Mouse (Mus musculus) myocyte (in vitro differentiated cells): ENCODE data around the gene Zfp146.

Experiments used
- CEBPB ChIP-seq: IDR thresholded peaks from 2 replicates; pipeline ENCODE4 v1.6.1; 2011; ENCODE audit warnings: mild to moderate bottlenecking, moderate library complexity; ENCODE audit not compliant: poor library complexity, insufficient read depth, severe bottlenecking
- MAX ChIP-seq: IDR thresholded peaks from one replicate; pipeline ENCODE4 v1.6.1; 2011; ENCODE audit warnings: low read depth, mild to moderate bottlenecking, control low read depth
- MYOG ChIP-seq, 3 experiments: IDR thresholded peaks; one replicate each; pipeline ENCODE4 v1.6.1; 2011; ENCODE audit warnings: control low read depth in 2 of 3, low read depth in 2 of 3, mild to moderate bottlenecking in 2 of 3; ENCODE audit not compliant: insufficient read length in 2 of 3, control insufficient read depth in 1 of 3, insufficient read depth in 1 of 3
- POLR2A ChIP-seq: IDR thresholded peaks from one replicate; pipeline ENCODE4 v1.6.1; 2011; ENCODE audit warnings: low read depth, mild to moderate bottlenecking, control low read depth, moderate library complexity; ENCODE audit not compliant: insufficient read length
- POLR2AphosphoS2 ChIP-seq: IDR thresholded peaks from one replicate; pipeline ENCODE4 v1.6.1; 2011; ENCODE audit warnings: low read depth, control low read depth; ENCODE audit not compliant: insufficient read length
- REST ChIP-seq: IDR thresholded peaks from one replicate; pipeline ENCODE4 v1.6.1; 2011; ENCODE audit warnings: mild to moderate bottlenecking, control low read depth, moderate library complexity; ENCODE audit not compliant: insufficient read depth, insufficient read length
- TCF3 ChIP-seq: IDR thresholded peaks from one replicate; pipeline ENCODE4 v1.6.1; 2011; ENCODE audit warnings: low read depth, control low read depth; ENCODE audit not compliant: insufficient read length
- USF1 ChIP-seq: IDR thresholded peaks from one replicate; pipeline ENCODE4 v1.6.1; 2011; ENCODE audit warnings: low read depth, mild to moderate bottlenecking, control low read depth, moderate library complexity

GRCm38 (mm10) chr7:30129900-30130299, 39.6 kb downstream of the Zfp146 start:
- TF ChIP-seq USF1 (no peak), MYOG (IDR thresholded peaks at IDR 0.05; ENCODE audit: control insufficient read depth in 1 of 3, insufficient read depth in 1 of 3, insufficient read length in 2 of 3, low read depth in 2 of 3) (no peak), POLR2A (no peak), POLR2AphosphoS2 (no peak), TCF3 (no peak), MAX (no peak), CEBPB (no peak), REST (no peak)
